In the genomic region with DNA sequence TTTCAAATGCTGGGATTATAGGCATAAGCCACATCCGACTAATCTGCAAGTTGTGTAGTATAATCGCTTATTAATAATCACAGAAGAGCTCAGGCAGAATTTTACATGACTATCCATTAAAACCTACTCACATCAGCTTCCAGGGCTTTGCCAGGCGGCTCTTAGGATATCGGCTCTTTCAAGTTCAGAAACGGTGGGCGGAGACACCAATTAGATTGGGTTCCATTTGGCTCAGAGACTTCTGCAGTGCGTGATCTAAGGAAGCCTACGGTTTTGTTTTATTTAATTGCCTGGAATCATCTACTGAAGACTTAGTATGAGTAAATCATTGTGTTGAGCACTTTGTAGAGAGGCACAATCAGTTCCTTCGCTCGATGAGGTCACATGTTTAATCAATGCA, we compare ENCODE assay signal across 26 mouse cellular contexts. TPM values are rescaled to one million over a fixed set of nuclear protein-coding genes. Genes with fewer than 3 reads are reported as not detected.
"Had no signal": no experiment of that assay in that cellular context is flagged by ENCODE, and none has a peak within 500 bp of the region (broad histone marks: within the 10 kb centered on the region; RNA-seq: fewer than 3 reads in every experiment).

No protein-coding gene starts in this region.

- H3K9me3 ChIP-seq: limb, embryonic 10.5 days; liver, embryonic 13.5 days; lung, embryonic 15.5 days; midbrain, embryonic 10.5 days; midbrain, embryonic 13.5 days; neural tube, embryonic 13.5 days had no signal

- H3K36me3 ChIP-seq: limb, embryonic 10.5 days; limb, embryonic 13.5 days; liver, embryonic 13.5 days; lung, embryonic 15.5 days; midbrain, embryonic 10.5 days; midbrain, embryonic 13.5 days; neural tube, embryonic 13.5 days had no signal

- H3K27me3 ChIP-seq: liver, embryonic 13.5 days; lung, embryonic 15.5 days; midbrain, embryonic 13.5 days; neural tube, embryonic 13.5 days had no signal

- H3K4me3 ChIP-seq: layer of hippocampus, adult 2 months; limb, embryonic 10.5 days; limb, embryonic 13.5 days; liver, embryonic 13.5 days; lung, embryonic 15.5 days; megakaryocyte, embryonic 14.5 days; midbrain, embryonic 10.5 days; midbrain, embryonic 13.5 days; myocyte; neural tube, embryonic 13.5 days had no signal

- H3K4me1 ChIP-seq: limb, embryonic 13.5 days; liver, embryonic 13.5 days had no signal

- DNase-seq: kidney, adult 2 months; kidney, postnatal 25 days; layer of hippocampus, adult 9-11 months; liver; liver, embryonic 13.5 days; right cerebral cortex, adult 18-20 months; right cerebral cortex, postnatal 14 days; right cerebral cortex, postnatal 4 days; thymus, adult 2 months; thymus, postnatal 25 days had no signal

- H3K4me2 ChIP-seq: limb, embryonic 13.5 days; liver, embryonic 13.5 days; lung, embryonic 15.5 days; midbrain, embryonic 13.5 days; neural tube, embryonic 13.5 days had no signal

- ATAC-seq: midbrain, embryonic 13.5 days; midbrain, embryonic 16.5 days had no signal

- H3K9ac ChIP-seq: limb, embryonic 13.5 days; liver, embryonic 13.5 days; lung, embryonic 15.5 days; midbrain, embryonic 13.5 days; neural tube, embryonic 13.5 days had no signal

- H3K27ac ChIP-seq: kidney, postnatal 0 days; layer of hippocampus, adult 2 months; limb, embryonic 10.5 days; limb, embryonic 13.5 days; liver, embryonic 13.5 days; lung, embryonic 15.5 days; midbrain, embryonic 10.5 days; midbrain, embryonic 13.5 days; neural tube, embryonic 13.5 days; stomach, postnatal 0 days had no signal

RNA-seq across cellular contexts. Expression of a gene that starts 6.6 kb away (rescaled TPM):
- polyA plus RNA-seq: kidney, embryonic 14.5 days; kidney, postnatal 0 days; limb, embryonic 10.5 days; limb, embryonic 13.5 days; liver, embryonic 13.5 days; liver, embryonic 16.5 days; lung, embryonic 15.5 days; midbrain, embryonic 10.5 days; midbrain, embryonic 13.5 days; midbrain, embryonic 16.5 days; stomach, embryonic 14.5 days; stomach, postnatal 0 days had no signal

RNA-seq across cellular contexts. Expression of a gene that starts 27.6 kb away (rescaled TPM):
- polyA plus RNA-seq: large intestine, adult 2 months; liver, embryonic 13.5 days; liver, embryonic 16.5 days; myocyte had no signal
